Mouse (Mus musculus): ENCODE results near the gene Dnah10.
A peak's percentile ranks its signal among the peaks of the same experiment; 100 is the strongest.

Dnah10 gene

GRCm38 (mm10) chr5:124868981-124869380, 144.1 kb downstream of the Dnah10 start:
- DNase-seq (ENCODE audit: low spot score in 2 of 2), result peak; percentile 40 to 65

GRCm38 (mm10) chr5:124872033-124872432, 147.1 kb downstream of the Dnah10 start:
- DNase-seq (ENCODE audit: low spot score in 2 of 2), result no peak

- DNase-seq (ENCODE audit: low spot score in 2 of 2), result peak in 1 of 2 experiments; percentile 38
Measured at GRCm38 (mm10) chr5:124873096-124873495, 148.2 kb downstream of the Dnah10 start.

- no peak for DNase-seq (ENCODE audit: low spot score in 2 of 2)
Measured at GRCm38 (mm10) chr5:124873890-124874601, 149.2 kb downstream of the Dnah10 start.

GRCm38 (mm10) chr5:124879251-124879650, 154.4 kb downstream of the Dnah10 start:
- no peak for DNase-seq (ENCODE audit: low spot score in 2 of 2)

GRCm38 (mm10) chr5:124879801-124880200, 154.9 kb downstream of the Dnah10 start:
- DNase-seq (ENCODE audit: low spot score in 2 of 2), result no peak

- no peak for DNase-seq (ENCODE audit: low spot score in 2 of 2)
Measured at GRCm38 (mm10) chr5:124883877-124884276, 159.0 kb downstream of the Dnah10 start.
